Mouse (Mus musculus): ENCODE data around the gene Hspa5.
"Not testable (repeated sequence)": the region's sequence is repeated elsewhere in the genome, so short reads cannot be mapped to it uniquely, and the experiment has no call there.

Hspa5 gene

GRCm38 (mm10) chr2:34809568-34809967, 37.8 kb downstream of the Hspa5 start:
- no peak for DNase-seq

GRCm38 (mm10) chr2:34810775-34811174, 39.0 kb downstream of the Hspa5 start:
- DNase-seq, result no peak

- DNase-seq, result no peak
These were observed 40.9 kb downstream of the Hspa5 start for GRCm38 (mm10) chr2:34812706-34813105.

- not testable (repeated sequence) for DNase-seq
These were observed 44.1 kb downstream of the Hspa5 start for GRCm38 (mm10) chr2:34815893-34816292.

GRCm38 (mm10) chr2:34818492-34818891, 46.7 kb downstream of the Hspa5 start:
- no peak for DNase-seq

- DNase-seq, result peak; percentile 95
These were observed 54.2 kb downstream of the Hspa5 start, which contains the start of gene Fbxw2 for GRCm38 (mm10) chr2:34825827-34826459. Gene Fbxw2 (minus strand): TSS chr2:34826311.

- DNase-seq, result no peak
These were observed 54.9 kb downstream of the Hspa5 start for GRCm38 (mm10) chr2:34826460-34827231.

All from right cerebral cortex, adult 18-20 months (tissue).